Mouse (Mus musculus) MEL (cell line): ENCODE data around the gene Bcan. TPM values are rescaled to one million over a fixed set of nuclear protein-coding genes. Genes with fewer than 3 reads are reported as not detected.

Experiments
- DNase-seq: peaks from one replicate; pipeline ENCODE4 v3.0.0; 2011; ENCODE audit warnings: low read depth, low spot score
- H3K27ac ChIP-seq: 2 replicates; pipeline ENCODE4 v1.5.1; 2012; ENCODE audit warnings: low read depth, mild to moderate bottlenecking, control low read depth, low read length, moderate library complexity; ENCODE audit not compliant: control insufficient read depth
- H3K27me3 ChIP-seq, 2 experiments: fragments of 150-350 bp in 1 of 2; sonication (generic) in 1 of 2; 2 replicates each; pipeline ENCODE4 v1.6.1; 2012; ENCODE audit warnings: low read length in 2 of 2, mild to moderate bottlenecking in 2 of 2, improper control_type of control experiment in 1 of 2, moderate library complexity in 1 of 2; ENCODE audit not compliant: insufficient read depth in 2 of 2, control insufficient read depth in 1 of 2
- H3K36me3 ChIP-seq, 2 experiments: 2 replicates each; pipeline ENCODE4 v1.6.1; 2012 to 2014; ENCODE audit warnings: low read length in 2 of 2, improper control_type of control experiment in 1 of 2, inconsistent platforms in 1 of 2, mild to moderate bottlenecking in 1 of 2; ENCODE audit not compliant: insufficient read depth in 2 of 2, control insufficient read depth in 1 of 2
- H3K4me1 ChIP-seq, 2 experiments: fragments of 150-350 bp in 1 of 2; sonication (generic) in 1 of 2; 2 replicates each; pipeline ENCODE4 v1.6.1; 2012; ENCODE audit warnings: low read length in 2 of 2, improper control_type of control experiment in 1 of 2, mild to moderate bottlenecking in 1 of 2; ENCODE audit not compliant: insufficient read depth in 2 of 2, control insufficient read depth in 1 of 2
- H3K4me3 ChIP-seq, 2 experiments: fragments of 150-350 bp in 1 of 2; sonication (generic) in 1 of 2; 2 replicates each; pipeline ENCODE4 v1.5.1; 2012; ENCODE audit warnings: low read depth in 2 of 2, low read length in 2 of 2, mild to moderate bottlenecking in 2 of 2, moderate library complexity in 2 of 2, control low read depth in 1 of 2, improper control_type of control experiment in 1 of 2; ENCODE audit not compliant: control insufficient read depth in 1 of 2, insufficient read depth in 1 of 2
- H3K79me2 ChIP-seq: 2 replicates; pipeline ENCODE4 v1.6.1; 2012; ENCODE audit warnings: mild to moderate bottlenecking, low read length, moderate library complexity; ENCODE audit not compliant: control insufficient read depth, poor library complexity, insufficient read depth
- H3K9ac ChIP-seq: 2 replicates; pipeline ENCODE4 v1.6.1; 2012; ENCODE audit warnings: low read depth, mild to moderate bottlenecking, control low read depth, low read length, moderate library complexity; ENCODE audit not compliant: control insufficient read depth, poor library complexity, severe bottlenecking
- H3K9me3 ChIP-seq: fragments of 150-350 bp; sonication (generic); replicated peaks from 2 replicates; pipeline ENCODE4 v1.6.1; 2012; ENCODE audit warnings: mild to moderate bottlenecking, low read length, improper control_type of control experiment, moderate library complexity; ENCODE audit not compliant: insufficient read depth
- BHLHE40 ChIP-seq: IDR thresholded peaks from 2 replicates; pipeline ENCODE4 v1.6.1; 2012; ENCODE audit warnings: low read depth, mild to moderate bottlenecking, inconsistent platforms, low read length, improper control_type of control experiment, borderline replicate concordance
- CHD1 ChIP-seq: IDR thresholded peaks from 2 replicates; pipeline ENCODE4 v1.6.1; 2012; ENCODE audit warnings: low read depth, mild to moderate bottlenecking, inconsistent platforms, low read length, improper control_type of control experiment
- E2F4 ChIP-seq: IDR thresholded peaks from 2 replicates; pipeline ENCODE4 v1.6.1; 2011; ENCODE audit warnings: low read depth, low read length, improper control_type of control experiment, borderline replicate concordance
- ELF1 ChIP-seq: IDR thresholded peaks from 2 replicates; pipeline ENCODE4 v1.6.1; 2014; ENCODE audit warnings: low read depth, mild to moderate bottlenecking, inconsistent platforms, low read length, improper control_type of control experiment, moderate library complexity
- GABPA ChIP-seq: IDR thresholded peaks from 2 replicates; pipeline ENCODE4 v1.6.1; 2012; ENCODE audit warnings: low read depth, mild to moderate bottlenecking, inconsistent platforms, low read length, improper control_type of control experiment, moderate library complexity
- MAZ ChIP-seq: IDR thresholded peaks from 2 replicates; pipeline ENCODE4 v1.6.1; 2012; ENCODE audit warnings: low read depth, mild to moderate bottlenecking, inconsistent platforms, low read length, improper control_type of control experiment
- MXI1 ChIP-seq: IDR thresholded peaks from 2 replicates; pipeline ENCODE4 v1.6.1; 2011; ENCODE audit warnings: mild to moderate bottlenecking, low read depth, low read length, improper control_type of control experiment
- NELFE ChIP-seq: IDR thresholded peaks from 2 replicates; pipeline ENCODE4 v1.6.1; 2011; ENCODE audit warnings: low read depth, low read length, improper control_type of control experiment
- POLR2A ChIP-seq, 2 experiments: IDR thresholded peaks; 2 replicates each; pipeline ENCODE4 v1.6.1; 2011 to 2012; ENCODE audit warnings: low read length in 2 of 2, mild to moderate bottlenecking in 2 of 2, control low read depth in 1 of 2, improper control_type of control experiment in 1 of 2, low read depth in 1 of 2, moderate library complexity in 1 of 2; ENCODE audit not compliant: control insufficient read depth in 1 of 2, insufficient read depth in 1 of 2, poor library complexity in 1 of 2
- RCOR1 ChIP-seq: IDR thresholded peaks from 2 replicates; pipeline ENCODE4 v1.6.1; 2012; ENCODE audit warnings: low read depth, mild to moderate bottlenecking, inconsistent platforms, low read length, improper control_type of control experiment
- TBP ChIP-seq: IDR thresholded peaks from 2 replicates; pipeline ENCODE4 v1.8.0; 2011; ENCODE audit warnings: low read depth, low read length, improper control_type of control experiment
- USF1 ChIP-seq: IDR thresholded peaks from 2 replicates; pipeline ENCODE4 v1.6.1; 2014; ENCODE audit warnings: low read depth, mild to moderate bottlenecking, inconsistent platforms, low read length, improper control_type of control experiment, moderate library complexity
- ZKSCAN1 ChIP-seq: IDR thresholded peaks from 2 replicates; pipeline ENCODE4 v1.6.1; 2012; ENCODE audit warnings: low read depth, mild to moderate bottlenecking, inconsistent platforms, low read length, improper control_type of control experiment, moderate library complexity
- ZMIZ1 ChIP-seq: IDR thresholded peaks from 2 replicates; pipeline ENCODE4 v1.6.1; 2012; ENCODE audit warnings: low read depth, mild to moderate bottlenecking, inconsistent platforms, low read length, improper control_type of control experiment, moderate library complexity
- ZNF384 ChIP-seq: IDR thresholded peaks from 2 replicates; pipeline ENCODE4 v1.6.1; 2012; ENCODE audit warnings: low read depth, mild to moderate bottlenecking, inconsistent platforms, low read length, improper control_type of control experiment
- polyA plus RNA-seq, 2 experiments: library from polyadenylated mRNA; stranded (reverse) in 1 of 2; unstranded in 1 of 2; fragments of >175 nt in 1 of 2; fragments of >200 nt in 1 of 2; gene quantifications; 2 replicates each; pipeline versions ENCODE4 v1.2.1 to v1.2.4; 2012; ENCODE audit warnings: low replicate concordance in 2 of 2, low read depth in 1 of 2; ENCODE audit not compliant: insufficient read length in 2 of 2, insufficient read depth in 1 of 2, missing spikeins in 1 of 2
- total RNA-seq: library from RNA; depleted of rRNA; stranded (reverse); fragments of 300-350 nt; gene quantifications from 2 replicates; pipeline ENCODE4 v1.2.3, GENCODE M21; 2012

Gene Bcan
- total and polyA plus RNA-seq, 3 experiments, result not detected

GRCm38 (mm10) chr3:88035561-88036293 is 35.7 kb upstream of the Bcan start:
- Histone ChIP-seq H3K4me3 (no peak overlapping the region), H3K79me2 (no peaks in the 10 kb centered on the region), H3K4me1 (0 out of 4 replicates have a peak, but pooled peaks cover 0 to 5% of the 10 kb centered on the region in 2 experiments), H3K9ac (no peak overlapping the region), H3K9me3 (no peaks in the 10 kb centered on the region)
- DNase-seq, result no peak
- TF ChIP-seq MXI1, result no peak
- TF ChIP-seq MAZ, result no peak
- TF ChIP-seq CHD1, result no peak
- no peak for TF ChIP-seq GABPA
- no peak for TF ChIP-seq ZMIZ1
- TF ChIP-seq USF1, result no peak
- TF ChIP-seq ZKSCAN1, result no peak
- no peak for TF ChIP-seq POLR2A (IDR thresholded peaks at IDR 0.05; ENCODE audit: control insufficient read depth in 1 of 2, insufficient read depth in 1 of 2, low read depth in 1 of 2, low read length in 2 of 2, poor library complexity in 1 of 2)
- no peak for TF ChIP-seq NELFE
- no peak for TF ChIP-seq TBP
- TF ChIP-seq RCOR1, result no peak
- TF ChIP-seq ZNF384, result no peak
- no peak for TF ChIP-seq BHLHE40
- no peak for TF ChIP-seq E2F4
- TF ChIP-seq, all 39 proteins: peak for 0
- Histone ChIP-seq H3K36me3 (peaks cover 0 to 2% of the 10 kb centered on the region in 2 experiments; a peak in 2 of 4 replicates), H3K27ac (no peak overlapping the region), H3K27me3 (peaks cover 5 to 8% of the 10 kb centered on the region in 2 experiments)

DNA sequence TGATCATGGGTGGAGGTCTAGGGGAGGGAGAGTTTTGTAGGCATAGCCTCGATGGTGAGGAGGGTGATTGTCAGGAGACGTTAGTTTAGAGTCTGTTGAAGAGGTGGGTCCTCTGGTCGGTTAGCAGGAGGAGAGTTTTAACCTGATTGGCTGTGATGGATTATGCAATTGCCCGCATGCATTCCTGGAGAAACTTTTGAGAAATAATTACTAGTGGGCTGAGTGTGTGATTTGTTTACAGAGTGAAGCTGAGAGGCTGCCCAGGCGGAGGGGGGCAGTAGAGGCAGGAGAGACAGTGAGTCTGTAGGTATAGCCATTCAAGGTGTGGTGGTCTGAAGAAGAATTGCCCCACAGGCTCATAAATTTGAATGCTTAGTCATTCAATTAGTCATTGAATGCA is 33.5 kb upstream of the Bcan start:
- no peaks in the 10 kb centered on the region for H3K79me2 ChIP-seq
- H3K9ac ChIP-seq, result no peak overlapping the region
- H3K27ac ChIP-seq, result no peak overlapping the region
- no peaks in the 10 kb centered on the region for H3K9me3 ChIP-seq
- no peak overlapping the region for H3K4me3 ChIP-seq
- 0 out of 4 replicates have a peak, but pooled peaks cover 0 to 5% of the 10 kb centered on the region in 2 experiments for H3K4me1 ChIP-seq
- H3K27me3 ChIP-seq, result peaks cover 2% of the 10 kb centered on the region in 2 experiments
- TF ChIP-seq ELF1, result no peak
- H3K36me3 ChIP-seq, result peaks cover 0 to 2% of the 10 kb centered on the region in 2 experiments; a peak in 2 of 4 replicates
- DNase-seq, result no peak
